Mouse (Mus musculus): ENCODE measurements at regions not wholly inside any gene's neighbourhood (a gene's known extent, or its start where the extent isn't known, plus 50 kb on each side); places are given as distances from the start of the nearest gene placed in this dataset.
"Not testable (repeated sequence)": the region's sequence is repeated elsewhere in the genome, so short reads cannot be mapped to it uniquely, and the experiment has no call there.

DNA sequence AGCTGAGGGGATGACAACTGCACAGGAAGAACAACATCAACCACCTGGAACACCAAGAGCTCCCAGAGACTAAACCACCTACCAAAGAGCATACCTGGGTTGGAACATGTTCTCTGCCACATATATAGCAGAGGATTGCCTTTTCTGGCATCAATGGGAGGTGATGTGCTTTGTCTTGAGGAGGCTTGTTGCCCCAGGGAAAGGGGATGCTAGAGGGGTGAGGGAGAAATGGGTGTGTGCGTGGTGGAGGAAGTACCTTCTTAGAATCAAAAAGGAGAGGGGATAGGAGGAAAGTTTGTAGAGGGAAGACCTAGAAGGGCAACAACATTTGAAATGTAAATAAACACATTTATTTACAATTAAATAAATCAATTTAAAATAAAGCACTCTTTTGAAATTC, 358.5 kb upstream of the Pfkp start:
- no peaks in the 10 kb centered on the region for H3K27me3 ChIP-seq
- H3K27ac ChIP-seq (replicated peaks), result no peak overlapping the region
- no peak overlapping the region for H3K4me3 ChIP-seq
- 82% methylated on average over 1 of the region's 1 CpGs for WGBS
- no peak for ATAC-seq (ENCODE audit: low read depth)
- H3K9me3 ChIP-seq, result no peaks in the 10 kb centered on the region
- no peaks in the 10 kb centered on the region for H3K36me3 ChIP-seq
- H3K4me1 ChIP-seq (replicated peaks), result no peaks in the 10 kb centered on the region
- H3K9ac ChIP-seq, result no peak overlapping the region
- no peak overlapping the region for H3K4me2 ChIP-seq

- not testable (repeated sequence) for H3K4me3 ChIP-seq; H3K4me2 ChIP-seq; ATAC-seq (ENCODE audit: low read depth); H3K27ac ChIP-seq (replicated peaks); H3K9ac ChIP-seq; H3K36me3 ChIP-seq; H3K9me3 ChIP-seq; H3K27me3 ChIP-seq; H3K4me1 ChIP-seq (replicated peaks)
- 63% methylated on average over 10 of the region's 10 CpGs for WGBS
Measured at GRCm38 (mm10) chr13:6998508-6999278, 350.1 kb upstream of the Pfkp start.

DNA sequence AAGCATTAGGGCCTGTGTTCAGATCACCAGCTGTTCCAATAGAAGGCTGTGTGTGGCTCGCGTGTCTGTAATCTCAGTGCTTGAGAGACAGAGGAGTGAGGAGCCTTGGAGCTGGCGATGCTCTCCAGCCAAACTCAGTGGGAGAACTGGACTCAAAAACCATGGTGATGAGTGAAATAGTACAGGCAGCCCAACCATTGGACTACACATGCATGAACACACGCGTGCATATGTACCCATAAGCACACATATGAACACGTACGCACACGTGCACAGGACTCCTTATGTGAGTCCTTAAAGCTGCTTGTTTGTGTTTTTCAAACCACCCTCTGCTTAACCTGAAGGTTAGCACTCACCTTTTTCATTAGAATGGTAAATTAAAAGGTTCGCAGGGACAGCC, 349.5 kb upstream of the Pfkp start:
- ATAC-seq (ENCODE audit: low read depth), result no peak
- no peak overlapping the region for H3K27ac ChIP-seq (replicated peaks)
- H3K9ac ChIP-seq, result no peak overlapping the region
- WGBS, result 88% methylated on average over 9 of the region's 9 CpGs
- no peak overlapping the region for H3K4me2 ChIP-seq
- H3K36me3 ChIP-seq, result no peaks in the 10 kb centered on the region
- H3K4me3 ChIP-seq, result no peak overlapping the region
- no peaks in the 10 kb centered on the region for H3K4me1 ChIP-seq (replicated peaks)
- no peaks in the 10 kb centered on the region for H3K27me3 ChIP-seq
- no peaks in the 10 kb centered on the region for H3K9me3 ChIP-seq

DNA sequence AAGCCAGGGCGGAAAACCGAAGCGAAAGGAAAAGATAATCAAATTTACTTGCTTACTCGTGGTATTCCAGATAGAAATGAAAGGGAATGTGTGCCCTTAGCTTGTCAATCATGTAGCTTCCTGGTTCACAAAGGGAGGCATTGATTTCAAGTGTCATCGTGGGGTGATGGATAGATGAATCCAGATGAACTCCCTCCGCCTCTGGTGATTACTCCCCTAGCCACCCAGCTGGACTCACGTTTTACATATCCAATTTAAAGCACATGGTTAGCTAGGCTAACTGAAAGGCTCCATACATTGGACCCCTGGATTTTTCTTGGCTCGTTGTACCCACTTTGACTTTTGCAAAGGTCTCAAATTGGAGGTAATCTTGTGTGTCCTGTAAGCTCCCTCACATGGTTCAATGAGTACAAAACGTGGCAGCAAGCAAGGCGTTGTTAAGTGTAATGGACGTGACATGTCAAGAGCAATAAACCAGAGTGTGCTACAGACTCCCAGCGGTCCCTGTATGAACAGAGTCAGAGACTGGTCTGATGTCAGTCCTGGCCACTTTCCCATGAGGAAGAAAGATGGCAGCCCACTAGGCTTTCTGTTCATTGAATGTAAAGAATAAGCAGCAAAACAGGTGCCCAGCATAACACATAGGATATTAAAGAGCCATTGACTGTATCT, 343.9 kb upstream of the Pfkp start:
- peaks cover 4% of the 10 kb centered on the region; the same call in 1 of the 2 replicates for H3K4me1 ChIP-seq (replicated peaks)

DNA sequence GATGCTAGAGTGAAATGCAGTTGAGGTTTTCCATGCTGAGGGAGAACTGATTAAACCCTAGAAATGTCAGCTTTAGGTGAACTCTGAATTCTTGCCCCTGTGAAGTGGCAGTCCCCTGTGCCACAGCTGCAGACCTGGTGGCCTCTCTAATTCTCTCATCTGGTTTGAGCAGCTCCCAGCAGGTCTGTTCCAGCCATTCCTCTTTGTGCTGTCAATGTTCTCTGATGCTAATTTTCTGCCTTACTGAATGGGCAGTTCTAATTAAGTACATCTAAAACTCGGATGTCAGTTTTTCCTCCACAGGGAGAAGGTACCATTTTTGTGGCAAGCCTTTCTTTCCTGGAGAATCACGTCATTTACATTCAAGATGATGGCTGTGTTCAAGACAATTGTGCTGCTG, 343.1 kb upstream of the Pfkp start:
- no peak for ATAC-seq (ENCODE audit: low read depth)
- Histone ChIP-seq H3K4me3 (no peak overlapping the region), H3K4me1 (replicated peaks) (peaks cover 4% of the 10 kb centered on the region; the same call in 1 of the 2 replicates), H3K36me3 (no peaks in the 10 kb centered on the region), H3K27ac (replicated peaks) (no peak overlapping the region), H3K9me3 (no peaks in the 10 kb centered on the region), H3K9ac (no peak overlapping the region), H3K4me2 (no peak overlapping the region), H3K27me3 (no peaks in the 10 kb centered on the region)
- WGBS, result 13% methylated on average over 2 of the region's 2 CpGs

More for the DNA sequence above, 343.9 kb upstream of the Pfkp start:
- Histone ChIP-seq H3K9me3 (no peaks in the 10 kb centered on the region), H3K36me3 (no peaks in the 10 kb centered on the region), H3K4me2 (no peak overlapping the region), H3K27me3 (no peaks in the 10 kb centered on the region), H3K27ac (replicated peaks) (no peak overlapping the region), H3K4me3 (no peak overlapping the region), H3K9ac (no peak overlapping the region)
- WGBS, result 42% methylated on average over 12 of the region's 12 CpGs
- ATAC-seq (ENCODE audit: low read depth), result no peak

- Histone ChIP-seq H3K27me3 (no peaks in the 10 kb centered on the region), H3K9me3 (no peaks in the 10 kb centered on the region), H3K36me3 (no peaks in the 10 kb centered on the region), H3K9ac (no peak overlapping the region), H3K4me1 (replicated peaks) (no peaks in the 10 kb centered on the region), H3K4me2 (no peak overlapping the region), H3K27ac (replicated peaks) (no peak overlapping the region), H3K4me3 (no peak overlapping the region)
- 67% methylated on average over 23 of the region's 23 CpGs for WGBS
- no peak for ATAC-seq (ENCODE audit: low read depth)
Measured at GRCm38 (mm10) chr13:6985012-6985996, 336.7 kb upstream of the Pfkp start.

GRCm38 (mm10) chr13:6955713-6956112, 307.1 kb upstream of the Pfkp start:
- no peaks in the 10 kb centered on the region for H3K4me1 ChIP-seq (replicated peaks)
- H3K4me2 ChIP-seq, result no peak overlapping the region
- no peaks in the 10 kb centered on the region for H3K36me3 ChIP-seq
- no peaks in the 10 kb centered on the region for H3K9me3 ChIP-seq
- no peak overlapping the region for H3K9ac ChIP-seq
- H3K4me3 ChIP-seq, result no peak overlapping the region
- WGBS, result 57% methylated on average over 3 of the region's 3 CpGs
- ATAC-seq (ENCODE audit: low read depth), result no peak
- H3K27ac ChIP-seq (replicated peaks), result no peak overlapping the region
- H3K27me3 ChIP-seq, result no peaks in the 10 kb centered on the region

DNA sequence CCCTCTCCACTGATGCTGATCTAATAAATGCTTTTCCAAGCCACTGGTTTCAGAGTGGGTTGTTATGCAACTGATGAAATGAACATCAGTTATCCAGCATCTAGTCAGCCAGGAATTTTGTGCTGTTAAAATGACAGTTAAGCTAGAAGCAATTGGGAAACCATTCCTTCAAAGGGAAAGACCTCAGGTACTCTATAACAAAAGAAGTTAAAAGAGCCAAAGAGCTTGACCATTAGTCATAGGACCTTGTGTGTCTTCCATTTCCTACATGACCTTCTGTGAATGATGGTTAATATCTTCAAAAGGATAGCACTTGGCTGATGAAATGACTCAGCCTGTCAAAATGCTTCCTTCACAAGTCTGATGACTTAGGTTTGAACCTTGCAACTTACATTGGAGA, 275.6 kb upstream of the Pfkp start:
- Histone ChIP-seq H3K27me3 (no peaks in the 10 kb centered on the region), H3K9me3 (no peaks in the 10 kb centered on the region), H3K4me3 (no peak overlapping the region), H3K4me2 (no peak overlapping the region), H3K4me1 (replicated peaks) (no peaks in the 10 kb centered on the region), H3K9ac (no peak overlapping the region), H3K27ac (replicated peaks) (no peak overlapping the region), H3K36me3 (no peaks in the 10 kb centered on the region)
- no peak for ATAC-seq (ENCODE audit: low read depth)

DNA sequence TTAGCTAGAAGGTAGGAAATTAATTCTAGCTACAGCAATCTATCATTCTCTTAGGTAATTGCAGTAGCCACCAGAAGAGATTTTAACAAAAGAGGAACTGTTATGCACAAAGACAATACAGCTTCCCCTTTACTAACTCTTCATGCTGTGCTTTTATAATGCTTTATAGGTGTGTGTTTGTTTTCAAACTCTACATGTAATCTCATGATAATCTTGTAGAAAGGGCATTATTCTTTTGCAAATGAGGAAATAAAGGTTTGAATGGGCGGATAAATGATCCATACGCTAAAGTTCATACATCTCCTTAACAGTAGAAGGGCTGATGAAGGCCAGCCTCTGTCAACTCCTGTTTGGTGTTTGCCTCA, 273.8 kb upstream of the Pfkp start:
- no peaks in the 10 kb centered on the region for H3K4me1 ChIP-seq (replicated peaks)
- H3K9ac ChIP-seq, result no peak overlapping the region
- 30% methylated on average over 2 of the region's 2 CpGs for WGBS
- no peaks in the 10 kb centered on the region for H3K9me3 ChIP-seq
- no peaks in the 10 kb centered on the region for H3K27me3 ChIP-seq
- H3K36me3 ChIP-seq, result no peaks in the 10 kb centered on the region
- no peak overlapping the region for H3K4me2 ChIP-seq
- no peak for ATAC-seq (ENCODE audit: low read depth)
- no peak overlapping the region for H3K27ac ChIP-seq (replicated peaks)
- no peak overlapping the region for H3K4me3 ChIP-seq

GRCm38 (mm10) chr13:6921691-6922356, 273.2 kb upstream of the Pfkp start:
- H3K36me3 ChIP-seq, result no peaks in the 10 kb centered on the region
- H3K4me2 ChIP-seq, result no peak overlapping the region
- H3K27ac ChIP-seq (replicated peaks), result no peak overlapping the region
- H3K4me3 ChIP-seq, result no peak overlapping the region
- no peaks in the 10 kb centered on the region for H3K27me3 ChIP-seq
- 54% methylated on average over 6 of the region's 6 CpGs for WGBS
- H3K9me3 ChIP-seq, result no peaks in the 10 kb centered on the region
- no peak overlapping the region for H3K9ac ChIP-seq
- ATAC-seq (ENCODE audit: low read depth), result no peak
- no peaks in the 10 kb centered on the region for H3K4me1 ChIP-seq (replicated peaks)

GRCm38 (mm10) chr13:6906000-6906399, 257.4 kb upstream of the Pfkp start:
- Histone ChIP-seq H3K9me3 (no peaks in the 10 kb centered on the region), H3K4me3 (no peak overlapping the region), H3K4me2 (no peak overlapping the region), H3K9ac (no peak overlapping the region), H3K36me3 (no peaks in the 10 kb centered on the region), H3K27ac (replicated peaks) (no peak overlapping the region), H3K27me3 (no peaks in the 10 kb centered on the region), H3K4me1 (replicated peaks) (no peaks in the 10 kb centered on the region)
- ATAC-seq (ENCODE audit: low read depth), result no peak

- no peaks in the 10 kb centered on the region for H3K9me3 ChIP-seq
- H3K36me3 ChIP-seq, result no peaks in the 10 kb centered on the region
- no peak overlapping the region for H3K4me2 ChIP-seq
- no peak overlapping the region for H3K9ac ChIP-seq
- ATAC-seq (ENCODE audit: low read depth), result no peak
- H3K4me3 ChIP-seq, result no peak overlapping the region
- 47% methylated on average over 2 of the region's 2 CpGs for WGBS
- no peak overlapping the region for H3K27ac ChIP-seq (replicated peaks)
- no peaks in the 10 kb centered on the region for H3K4me1 ChIP-seq (replicated peaks)
- H3K27me3 ChIP-seq, result no peaks in the 10 kb centered on the region
Measured at GRCm38 (mm10) chr13:6901682-6902081, 253.1 kb upstream of the Pfkp start.

Measured in neural tube, embryonic 13.5 days (tissue).